Mouse (Mus musculus) neural tube, embryonic 10.5 days (tissue): ENCODE results near the gene Smim17.
"Not testable (repeated sequence)": the region's sequence is repeated elsewhere in the genome, so short reads cannot be mapped to it uniquely, and the experiment has no call there.

ENCODE experiments used
- DNase-seq: peaks from one replicate; pipeline ENCODE4 v3.0.0-alpha.2; 2017; ENCODE audit warnings: low spot score; ENCODE audit errors: extremely low spot score

Gene Smim17

GRCm38 (mm10) chr7:6397996-6398975 is at the start of gene Smim17:
Smim17 (plus strand) TSS chr7:6398715.
- peak; percentile 56 for DNase-seq

GRCm38 (mm10) chr7:6358121-6358520 is 40.4 kb upstream of the Smim17 start:
- DNase-seq = no peak

- DNase-seq = no peak
These were observed 39.5 kb upstream of the Smim17 start for GRCm38 (mm10) chr7:6358937-6359590.

- no peak for DNase-seq
These were observed 37.9 kb upstream of the Smim17 start for GRCm38 (mm10) chr7:6360477-6361060.

- DNase-seq = no peak
These were observed 36.8 kb upstream of the Smim17 start for GRCm38 (mm10) chr7:6361756-6362155.

GRCm38 (mm10) chr7:6362268-6363046 is 36.1 kb upstream of the Smim17 start:
- peak; percentile 97 for DNase-seq

GRCm38 (mm10) chr7:6363047-6363488 is 35.4 kb upstream of the Smim17 start, which contains the start of gene Zfp78:
Zfp78 (plus strand) TSS chr7:6363280.
- no peak for DNase-seq

GRCm38 (mm10) chr7:6364761-6365160 is 33.8 kb upstream of the Smim17 start:
- DNase-seq = no peak

GRCm38 (mm10) chr7:6367185-6367584 is 31.3 kb upstream of the Smim17 start:
- DNase-seq = no peak

- not testable (repeated sequence) for DNase-seq
These were observed 30.4 kb upstream of the Smim17 start for GRCm38 (mm10) chr7:6368146-6368545.

- no peak for DNase-seq
These were observed 29.1 kb upstream of the Smim17 start for GRCm38 (mm10) chr7:6369460-6369859.

- no peak for DNase-seq
These were observed 25.5 kb upstream of the Smim17 start for GRCm38 (mm10) chr7:6372993-6373392.

- no peak for DNase-seq
These were observed 20.1 kb upstream of the Smim17 start for GRCm38 (mm10) chr7:6378441-6378840.

GRCm38 (mm10) chr7:6381431-6381830 is 17.1 kb upstream of the Smim17 start:
- DNase-seq = no peak

- peak; percentile 97 for DNase-seq
These were observed 15.5 kb upstream of the Smim17 start, which contains the start of gene Zfp28 for GRCm38 (mm10) chr7:6383044-6383455. Zfp28 (plus strand) TSS chr7:6383295.

GRCm38 (mm10) chr7:6384011-6384410 is 14.5 kb upstream of the Smim17 start:
- DNase-seq = no peak

- no peak for DNase-seq
These were observed 11.5 kb upstream of the Smim17 start for GRCm38 (mm10) chr7:6386995-6387394.

- DNase-seq = no peak
These were observed 9.5 kb upstream of the Smim17 start for GRCm38 (mm10) chr7:6388971-6389370.

- no peak for DNase-seq
These were observed 9.1 kb upstream of the Smim17 start for GRCm38 (mm10) chr7:6389449-6389848.

- DNase-seq = peak; percentile 91
These were observed 11.5 kb downstream of the Smim17 start, which contains the start of gene Gm20715 for GRCm38 (mm10) chr7:6410043-6410442. Gm20715 (plus strand) TSS chr7:6410277.
